Mouse (Mus musculus) urinary bladder, postnatal 10 days (tissue): Measurements from ENCODE around the gene Cyp11a1.

ENCODE experiments used
- DNase-seq: peaks from one replicate; pipeline ENCODE4 v3.0.0; 2022; ENCODE audit warnings: low spot score

Gene Cyp11a1

GRCm38 (mm10) chr9:58005753-58006461 lies at the start of gene Cyp11a1:
Cyp11a1 (plus strand) TSS chr9:58006411.
- no peak for DNase-seq

GRCm38 (mm10) chr9:57956838-57957236 lies 49.4 kb upstream of the Cyp11a1 start:
- DNase-seq, result no peak

DNA sequence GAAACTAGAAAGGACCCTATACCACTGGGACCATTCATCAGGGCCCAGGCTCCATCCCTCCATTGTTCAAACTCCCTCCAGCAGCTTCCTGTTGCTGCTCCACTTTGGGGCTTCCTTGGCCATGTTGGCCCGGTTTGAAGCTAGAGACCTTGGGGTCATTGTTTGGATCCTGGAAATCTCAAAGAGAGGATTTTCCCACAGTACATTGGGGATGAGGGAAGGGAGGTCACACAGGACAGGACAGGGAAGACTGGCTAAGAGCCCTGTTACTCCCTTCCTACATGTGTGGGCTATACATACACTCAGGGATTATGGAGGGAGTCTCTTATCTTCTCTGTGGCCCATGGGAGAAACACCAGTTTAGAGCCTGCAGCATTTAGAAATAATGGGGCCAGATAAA lies 47.6 kb upstream of the Cyp11a1 start:
- DNase-seq, result no peak

DNA sequence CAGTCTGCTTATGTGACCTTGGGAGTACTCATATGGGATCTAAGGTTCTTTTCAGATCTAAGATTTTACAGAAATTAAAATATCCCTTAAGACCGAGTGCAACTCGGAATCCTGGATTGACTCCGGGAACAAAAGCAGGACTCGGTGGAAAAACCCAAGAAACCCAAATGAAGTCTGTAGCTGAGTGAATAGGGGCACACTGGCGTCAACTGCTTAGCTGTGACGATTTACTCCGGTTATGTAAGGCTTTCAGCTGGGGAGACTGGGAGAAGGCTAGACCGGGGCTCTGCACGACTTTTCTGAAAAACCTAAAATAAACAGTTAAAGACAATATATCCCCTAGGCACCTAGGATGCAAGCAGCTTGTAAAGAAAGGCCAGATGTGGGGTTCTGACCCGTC lies 46.8 kb upstream of the Cyp11a1 start:
- no peak for DNase-seq

DNA sequence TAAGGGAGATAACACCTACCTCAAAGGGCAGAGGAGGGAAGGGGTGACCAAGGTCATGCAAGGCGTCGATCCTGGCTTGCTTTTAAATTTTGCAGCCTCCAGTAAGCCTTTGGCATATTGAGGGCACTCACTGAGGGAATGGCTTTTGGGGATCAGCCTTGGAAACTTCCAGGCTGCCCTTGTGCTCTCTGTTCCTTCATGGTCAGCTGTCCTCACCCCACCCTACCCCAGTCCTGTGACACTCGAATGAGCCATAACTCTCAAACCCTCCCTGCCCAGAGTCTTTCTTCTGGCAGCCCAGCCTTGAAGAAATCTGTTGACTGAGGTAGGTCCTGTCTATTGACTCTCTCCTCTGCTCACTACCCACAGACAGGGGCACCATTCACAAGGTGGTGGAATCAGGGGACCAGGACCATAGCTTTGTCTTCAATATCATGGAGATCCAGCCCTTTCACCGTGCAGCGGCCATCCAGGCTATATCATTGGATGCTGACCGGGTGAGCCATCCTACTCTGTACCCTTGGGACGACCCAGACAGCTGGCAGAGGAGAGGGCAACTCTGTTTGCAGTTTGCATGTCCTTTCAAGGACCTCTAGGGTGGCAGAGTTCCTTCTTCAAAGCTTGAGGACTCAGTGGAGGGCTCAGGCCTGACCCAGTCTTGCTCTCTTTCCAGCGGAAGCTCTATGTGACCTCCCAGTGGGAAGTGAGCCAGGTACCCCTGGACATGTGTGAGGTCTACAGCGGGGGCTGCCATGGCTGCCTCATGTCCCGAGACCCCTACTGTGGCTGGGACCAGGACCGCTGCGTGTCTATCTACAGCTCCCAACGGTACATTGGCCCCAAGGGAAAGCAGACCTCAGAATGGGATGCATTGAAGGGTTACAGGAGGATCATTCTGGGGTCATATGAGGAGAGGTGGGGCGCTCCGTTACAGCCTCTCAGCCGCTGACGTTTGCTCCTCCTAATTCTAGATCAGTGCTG lies 46.0 kb upstream of the Cyp11a1 start:
- no peak for DNase-seq

GRCm38 (mm10) chr9:57961226-57961625 lies 45.0 kb upstream of the Cyp11a1 start:
- DNase-seq, result no peak

- DNase-seq, result no peak
Measured at GRCm38 (mm10) chr9:57961863-57962778, 44.1 kb upstream of the Cyp11a1 start.

- no peak for DNase-seq
Measured at GRCm38 (mm10) chr9:57963249-57963997, 42.8 kb upstream of the Cyp11a1 start.

DNA sequence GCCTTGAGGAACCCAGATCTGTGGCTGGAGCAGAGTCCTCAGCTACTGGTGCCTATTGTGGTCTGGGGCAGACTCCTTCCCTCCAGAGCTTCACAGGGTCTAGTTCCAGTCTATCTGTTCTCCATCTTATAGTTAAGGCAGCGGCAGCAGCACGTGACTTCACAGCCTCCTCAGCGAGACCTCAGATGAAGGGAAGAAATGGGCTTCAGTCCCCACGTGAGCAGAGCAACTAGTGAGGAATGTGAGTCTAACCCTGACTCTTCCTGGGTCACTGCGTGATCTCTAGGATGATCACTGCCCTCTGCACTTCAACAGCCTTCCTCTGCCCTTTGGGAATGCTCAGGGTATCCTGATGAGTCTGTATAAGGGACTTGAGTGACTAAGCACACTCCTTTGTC lies 42.2 kb upstream of the Cyp11a1 start:
- no peak for DNase-seq

GRCm38 (mm10) chr9:57964528-57965250 lies 41.5 kb upstream of the Cyp11a1 start:
- no peak for DNase-seq

- no peak for DNase-seq
Measured at GRCm38 (mm10) chr9:57965281-57966185, 40.7 kb upstream of the Cyp11a1 start.

DNA sequence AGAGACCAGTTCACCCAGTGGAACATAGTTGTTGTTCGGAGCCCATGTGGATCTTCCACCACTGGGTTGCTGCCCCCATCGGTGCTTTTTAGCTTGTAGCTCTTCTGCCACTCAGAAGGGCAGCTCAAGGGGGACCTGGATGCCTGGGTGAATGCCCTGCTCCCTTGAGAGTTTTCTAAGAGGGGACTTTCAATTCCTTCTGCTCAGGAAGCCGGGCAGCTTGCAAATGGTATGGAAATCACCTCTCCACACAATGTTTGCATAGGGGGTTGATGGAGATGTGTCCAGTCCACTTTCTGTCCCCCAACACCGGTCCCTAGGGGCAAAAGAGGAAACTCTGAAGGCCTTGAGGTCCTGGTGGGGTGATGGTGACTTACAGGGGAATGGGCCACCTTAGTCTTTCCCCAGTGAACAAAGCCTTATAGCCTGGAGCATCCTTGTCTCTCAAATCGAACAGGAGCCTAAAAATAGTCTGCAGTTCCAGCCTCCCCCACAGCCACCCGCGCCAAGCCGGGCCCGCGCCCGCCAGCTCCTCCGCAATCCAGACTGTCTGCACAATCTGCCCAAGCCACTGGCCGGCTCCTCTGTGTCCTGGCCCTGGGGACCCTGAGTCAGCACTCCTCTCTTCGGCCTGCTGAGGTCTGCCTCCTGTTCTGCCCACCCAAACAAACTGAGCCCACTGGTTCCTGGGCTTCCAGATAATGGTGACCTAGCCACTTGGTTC lies 38.8 kb upstream of the Cyp11a1 start:
- no peak for DNase-seq

DNA sequence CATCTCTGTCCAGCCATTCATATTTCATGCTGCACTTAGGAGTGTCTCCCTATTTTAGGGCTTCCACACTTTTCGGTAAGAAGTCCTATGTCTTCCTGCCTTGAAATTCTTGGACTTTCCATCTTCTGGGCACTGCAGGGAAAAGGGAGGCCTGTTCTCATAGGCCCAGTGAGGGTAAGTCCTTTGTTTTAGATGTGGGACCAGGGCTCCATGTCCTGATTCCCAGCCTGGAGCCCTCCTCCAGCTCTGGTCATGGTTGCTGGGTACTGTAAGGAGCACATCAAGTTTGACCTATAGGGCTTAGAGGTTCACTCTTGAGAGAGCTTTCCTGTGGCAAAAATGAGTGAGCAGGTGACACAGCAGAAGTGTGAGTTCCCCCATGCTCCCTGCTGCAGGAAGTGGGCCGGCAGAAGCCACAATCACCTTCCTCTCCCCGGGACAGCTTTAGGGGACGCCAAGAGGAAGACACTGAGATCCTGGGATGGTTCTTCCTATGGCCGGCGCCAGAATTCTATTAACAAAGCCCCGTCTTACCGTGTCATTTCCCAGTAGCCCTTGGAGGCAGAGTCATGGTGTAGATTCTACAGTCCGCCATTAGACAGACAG lies 37.9 kb upstream of the Cyp11a1 start:
- no peak for DNase-seq

DNA sequence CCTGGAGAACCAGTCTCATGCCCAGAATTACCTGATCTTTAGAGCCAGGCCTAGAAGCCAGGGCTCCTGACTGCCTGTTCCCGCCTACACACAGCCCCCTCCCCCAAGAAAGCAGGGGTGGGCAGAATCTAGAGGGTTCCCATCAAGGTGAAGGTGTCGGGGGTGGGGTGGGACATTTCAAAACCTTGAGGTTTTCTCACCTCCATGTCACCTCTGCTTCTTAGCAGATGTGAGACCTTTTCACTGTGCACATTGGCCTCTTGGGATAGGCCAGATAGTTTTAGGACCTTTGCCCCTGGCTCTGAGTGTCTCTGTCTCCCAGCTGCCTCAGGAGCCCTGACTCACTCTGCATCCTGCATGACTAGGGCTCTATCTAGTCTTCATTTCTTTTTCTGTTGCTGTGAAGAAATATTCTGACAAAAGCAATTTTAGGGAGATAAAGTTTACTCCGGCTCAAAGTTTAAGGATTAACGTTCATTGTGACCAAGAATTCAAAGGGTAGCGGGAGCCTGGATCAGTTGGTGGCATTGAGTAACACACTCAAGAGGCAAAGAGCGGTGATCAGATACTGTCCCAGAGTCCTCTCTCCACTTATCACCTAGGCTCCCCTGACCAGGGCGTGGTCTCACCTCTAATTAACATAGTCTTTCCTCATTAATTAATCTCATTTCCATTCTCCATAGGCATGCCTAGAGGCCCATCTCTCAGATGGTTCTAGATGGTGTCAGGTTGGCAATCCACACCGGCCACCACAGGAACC lies 37.2 kb upstream of the Cyp11a1 start:
- DNase-seq, result no peak

GRCm38 (mm10) chr9:57969736-57970495 lies 36.3 kb upstream of the Cyp11a1 start:
- DNase-seq, result no peak

DNA sequence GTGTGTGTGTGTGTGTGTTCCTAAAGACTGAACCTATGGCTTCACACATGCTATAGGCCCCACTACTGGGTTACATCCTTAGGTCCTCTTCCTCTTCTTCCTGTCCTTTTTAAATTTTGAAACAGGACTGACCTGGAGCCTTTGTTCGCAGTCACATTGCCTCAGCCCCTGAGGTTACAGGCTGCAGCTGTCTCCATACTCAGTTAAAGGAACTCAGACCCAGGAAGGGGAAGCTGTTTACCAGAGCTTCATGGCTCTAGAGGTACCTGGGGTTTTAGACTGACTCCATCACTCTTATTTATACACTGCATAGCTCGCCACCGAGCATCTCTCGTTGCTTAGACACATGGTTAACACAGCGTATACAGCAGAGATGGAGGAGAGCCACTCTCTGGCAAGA lies 34.8 kb upstream of the Cyp11a1 start:
- DNase-seq, result no peak

GRCm38 (mm10) chr9:57972141-57972591 lies 34.0 kb upstream of the Cyp11a1 start:
- DNase-seq, result no peak
